Mouse (Mus musculus) CD4-positive helper T cell, adult 2 months (primary cell): ENCODE measurements around the gene Hbb-bh1.
"Not testable (repeated sequence)": the region's sequence is repeated elsewhere in the genome, so short reads cannot be mapped to it uniquely, and the experiment has no call there.

Experiments
- DNase-seq: peaks from one replicate; pipeline ENCODE4 v3.0.0-alpha.2; 2012; ENCODE audit warnings: low read depth, missing footprints, low spot score

The Hbb-bh1 gene

DNA sequence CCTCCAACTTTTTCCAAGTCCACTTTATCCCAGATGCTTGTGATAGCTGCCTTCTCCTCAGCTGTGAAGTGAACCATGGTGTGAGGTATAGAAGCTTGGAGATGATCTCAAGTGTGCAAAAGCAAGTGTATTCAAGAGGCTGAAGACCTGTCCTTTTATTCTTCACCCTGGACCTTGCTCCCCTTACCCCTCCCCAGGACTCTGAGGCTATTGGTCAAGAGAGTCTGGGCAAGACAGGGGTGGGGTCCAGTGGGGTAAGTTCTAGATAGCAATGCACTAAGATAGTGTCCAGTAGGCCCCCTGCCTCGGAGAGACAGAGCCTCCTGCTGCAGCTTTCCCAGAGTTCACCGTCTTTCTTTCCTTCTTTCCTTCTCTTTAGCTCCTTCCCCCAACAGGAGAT lies at the start of gene Hbb-bh1:
Hbb-bh1 (minus strand) TSS at position 131 of the 400 bp plus-strand sequence.
- DNase-seq = no peak

DNA sequence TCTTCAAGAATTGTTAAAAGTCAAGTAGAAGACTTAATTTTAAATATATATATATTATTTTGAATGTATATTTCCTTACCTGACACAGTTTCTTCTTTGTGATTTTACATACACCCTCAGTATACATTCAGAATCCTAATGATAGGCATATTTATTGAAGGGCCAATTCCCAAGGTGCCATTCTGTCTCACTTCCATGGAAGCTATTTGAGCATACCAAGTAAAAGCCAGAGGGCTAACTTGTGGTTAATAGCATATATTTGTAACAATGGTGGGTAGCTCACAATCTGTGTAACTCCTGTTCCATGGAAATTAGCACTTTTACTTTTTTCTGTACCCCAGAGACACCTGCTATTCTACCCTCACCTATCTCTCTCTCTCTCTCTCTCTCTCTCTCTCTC lies 43.2 kb upstream of the Hbb-bh1 start, which contains the start of gene Olfr66:
Olfr66 (minus strand) TSS at position 101 of the 400 bp plus-strand sequence.
- no peak for DNase-seq

DNA sequence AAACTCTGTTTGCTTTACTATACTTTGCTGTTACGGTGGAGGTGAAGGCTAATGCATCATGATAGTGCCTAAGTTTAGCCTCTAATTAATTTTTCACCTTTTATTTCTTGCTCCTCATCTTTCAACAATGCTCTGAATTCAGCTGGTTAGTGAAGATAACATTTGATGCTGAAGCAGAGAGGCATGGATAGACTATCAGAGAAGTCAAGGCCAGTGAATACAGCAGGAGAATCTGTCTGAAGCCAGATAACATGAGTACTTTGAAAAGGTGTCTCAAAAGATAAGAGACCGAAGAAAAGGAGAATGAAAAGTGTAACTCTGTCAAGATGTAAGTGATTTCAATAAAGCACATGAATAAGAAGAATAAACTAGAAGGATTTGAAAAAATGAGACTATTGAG lies 34.1 kb upstream of the Hbb-bh1 start:
- DNase-seq = no peak

DNA sequence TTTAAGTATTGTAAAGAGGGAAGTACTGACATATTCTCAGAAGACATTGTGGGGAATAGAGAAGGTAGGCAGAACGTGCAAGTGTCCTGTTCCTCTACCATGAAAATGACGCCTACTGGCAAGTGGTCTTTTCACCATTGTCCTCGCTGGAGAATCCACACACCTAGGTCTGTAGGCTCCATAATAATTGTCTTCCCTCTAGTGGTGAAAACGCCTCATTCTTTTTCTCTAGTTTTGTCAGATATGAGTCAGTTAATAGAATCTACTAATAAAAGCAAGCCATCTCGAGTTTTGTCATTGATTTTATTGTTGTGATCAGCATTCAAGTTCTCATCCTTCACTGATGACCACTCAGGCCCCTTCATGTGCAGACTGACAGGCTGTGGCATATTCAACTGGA lies 31.5 kb upstream of the Hbb-bh1 start:
- DNase-seq = no peak

DNA sequence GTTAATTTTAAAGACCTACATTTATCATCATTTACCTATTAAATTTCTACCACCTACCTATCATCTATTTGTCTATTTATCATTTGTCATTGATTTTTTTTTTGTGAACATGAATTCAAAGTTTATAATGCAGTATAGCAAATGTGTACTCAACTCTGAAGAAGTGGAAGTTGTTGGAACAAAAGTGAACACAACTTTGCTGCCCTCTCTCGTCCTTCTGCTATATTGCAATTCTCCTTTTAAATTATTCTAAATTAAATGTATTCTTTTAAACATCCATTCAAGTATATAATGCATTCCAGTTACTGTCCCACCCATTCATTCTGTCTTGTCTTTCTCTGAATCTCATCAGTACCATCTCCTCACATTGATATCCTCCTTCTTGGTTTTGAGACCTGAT lies 30.1 kb upstream of the Hbb-bh1 start:
- DNase-seq = no peak

DNA sequence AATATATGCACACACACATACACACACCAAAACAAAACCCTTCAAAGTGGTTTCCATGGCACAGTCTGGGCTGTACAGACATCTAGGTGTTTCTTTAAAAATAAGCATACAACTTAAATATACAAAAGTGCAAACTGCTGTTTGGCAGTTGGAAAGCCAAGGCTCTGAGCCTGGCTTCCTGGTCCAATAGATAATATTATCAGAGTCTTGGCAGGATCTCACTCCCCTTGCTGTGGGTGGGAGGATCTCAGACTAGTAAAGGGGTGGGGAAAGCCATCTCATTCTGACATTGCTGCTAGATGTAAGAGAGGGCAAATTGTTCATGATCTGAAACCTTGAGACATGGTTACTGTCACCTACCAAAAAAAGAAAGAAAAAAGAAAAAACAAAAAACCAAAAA lies 27.7 kb upstream of the Hbb-bh1 start:
- DNase-seq = no peak

DNA sequence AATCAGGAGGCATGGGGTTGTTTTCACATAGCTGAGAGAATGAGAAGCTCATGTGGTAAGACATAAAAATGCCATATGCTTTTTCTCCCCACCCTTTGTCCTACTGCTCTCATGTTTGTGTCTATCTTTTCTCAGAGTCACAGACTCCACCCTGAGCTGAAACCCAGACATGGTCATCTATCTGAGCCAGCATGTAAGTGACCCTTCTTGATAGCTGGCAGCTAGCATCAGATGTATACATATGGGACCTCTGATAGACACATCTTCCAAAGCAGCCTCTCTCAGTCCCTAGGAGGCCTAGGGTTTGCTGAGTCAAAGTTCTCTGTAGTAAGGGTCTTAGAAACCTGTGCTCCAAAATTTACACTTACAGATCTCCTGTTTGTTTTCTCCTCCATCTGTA lies 22.8 kb upstream of the Hbb-bh1 start:
- DNase-seq = no peak

DNA sequence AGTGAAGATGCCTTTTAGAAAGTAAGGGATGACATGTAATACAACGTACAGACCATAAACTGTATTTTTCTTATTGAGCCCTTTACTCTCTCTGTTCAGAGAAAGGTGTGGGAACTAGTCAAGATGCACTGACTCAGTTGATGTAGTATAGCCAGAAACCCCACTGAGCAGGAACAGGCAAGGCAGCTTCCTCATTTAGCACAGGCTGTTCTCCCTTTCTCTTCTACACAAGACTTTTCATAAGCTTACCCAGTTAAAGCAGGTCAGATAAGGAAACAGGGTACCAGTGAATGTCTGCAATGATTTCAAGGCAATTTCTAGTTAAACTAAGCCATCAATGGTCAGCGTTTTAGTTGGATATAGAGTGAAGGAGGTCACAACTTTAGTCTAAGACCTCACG lies 18.6 kb upstream of the Hbb-bh1 start:
- no peak for DNase-seq

DNA sequence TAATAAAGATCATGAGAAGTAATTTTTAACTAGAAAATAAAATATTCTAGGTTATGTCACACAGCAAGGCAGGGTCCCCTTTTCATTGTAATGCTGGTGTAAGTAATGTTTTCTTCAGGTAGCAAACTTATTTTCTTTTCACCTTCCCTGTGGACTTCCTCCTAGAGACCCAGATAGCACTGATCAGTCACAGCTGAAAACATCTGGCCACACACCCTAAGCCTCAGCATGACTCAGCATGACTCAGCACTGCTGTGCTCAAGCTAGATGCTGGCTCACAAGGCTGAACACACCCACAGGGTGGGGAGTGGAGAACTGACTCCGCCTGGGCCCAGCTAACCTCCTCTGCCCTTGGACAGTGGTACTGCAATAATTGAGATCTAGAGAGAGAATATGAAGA lies 17.9 kb upstream of the Hbb-bh1 start:
- DNase-seq = no peak

DNA sequence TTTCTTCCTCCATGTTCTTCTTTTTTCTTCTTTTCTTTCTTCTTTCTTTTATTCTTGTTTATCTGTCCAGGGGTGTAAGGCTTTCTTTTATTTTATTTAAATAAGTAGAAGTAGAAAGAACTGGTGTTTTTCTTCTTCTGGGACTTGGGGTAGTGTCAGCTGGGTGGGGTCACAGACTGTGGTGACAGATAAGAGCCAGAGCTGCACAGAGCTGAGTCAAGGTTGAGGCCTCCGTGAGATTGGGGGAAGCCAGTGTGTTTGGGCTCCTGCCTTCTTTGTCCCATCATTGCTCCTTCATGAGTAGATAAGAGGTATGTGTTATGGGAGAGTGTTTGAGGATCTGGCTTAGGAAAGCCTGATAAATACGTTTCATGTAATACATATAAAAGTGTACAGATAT lies 16.1 kb upstream of the Hbb-bh1 start:
- no peak for DNase-seq

DNA sequence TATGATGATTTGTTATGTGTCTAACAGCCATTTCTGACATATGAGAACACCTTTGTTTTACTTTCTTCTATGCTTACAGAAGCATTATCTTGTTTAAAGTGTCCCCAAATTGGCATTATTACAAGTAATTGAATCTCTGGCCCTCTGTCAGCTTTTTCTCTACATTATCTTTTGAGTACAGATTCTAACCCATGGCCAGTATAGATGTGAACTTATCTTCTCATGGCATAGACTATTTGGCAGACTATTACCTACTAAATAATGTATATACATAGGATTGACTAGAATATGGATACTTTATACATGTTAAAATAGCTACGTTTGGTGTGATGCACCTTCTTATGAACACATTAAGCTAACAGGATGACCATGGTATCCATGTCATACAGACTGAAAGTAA lies 11.7 kb upstream of the Hbb-bh1 start:
- DNase-seq = no peak

DNA sequence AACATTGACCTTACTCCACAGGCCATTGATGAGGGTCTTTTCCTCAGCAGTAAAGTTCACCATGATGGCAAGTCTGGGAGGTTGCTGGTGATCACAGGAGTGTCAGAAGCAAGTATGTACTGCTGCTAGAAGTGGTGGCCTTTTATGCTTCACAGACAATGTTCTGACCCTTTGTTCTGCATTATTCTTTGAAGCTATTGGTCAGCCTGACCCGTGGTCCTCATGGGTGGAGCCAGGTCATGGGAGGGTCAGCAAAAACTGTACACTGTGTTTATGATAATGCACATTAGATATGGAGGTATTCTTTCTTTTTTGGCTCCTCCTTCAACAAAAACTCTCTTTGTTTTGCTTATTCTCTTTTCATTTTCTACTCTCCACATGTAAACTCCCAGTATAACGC lies 10.1 kb upstream of the Hbb-bh1 start, which contains the start of gene Hbb-y:
Hbb-y (minus strand) TSS at position 127 of the 400 bp plus-strand sequence.
- no peak for DNase-seq

DNA sequence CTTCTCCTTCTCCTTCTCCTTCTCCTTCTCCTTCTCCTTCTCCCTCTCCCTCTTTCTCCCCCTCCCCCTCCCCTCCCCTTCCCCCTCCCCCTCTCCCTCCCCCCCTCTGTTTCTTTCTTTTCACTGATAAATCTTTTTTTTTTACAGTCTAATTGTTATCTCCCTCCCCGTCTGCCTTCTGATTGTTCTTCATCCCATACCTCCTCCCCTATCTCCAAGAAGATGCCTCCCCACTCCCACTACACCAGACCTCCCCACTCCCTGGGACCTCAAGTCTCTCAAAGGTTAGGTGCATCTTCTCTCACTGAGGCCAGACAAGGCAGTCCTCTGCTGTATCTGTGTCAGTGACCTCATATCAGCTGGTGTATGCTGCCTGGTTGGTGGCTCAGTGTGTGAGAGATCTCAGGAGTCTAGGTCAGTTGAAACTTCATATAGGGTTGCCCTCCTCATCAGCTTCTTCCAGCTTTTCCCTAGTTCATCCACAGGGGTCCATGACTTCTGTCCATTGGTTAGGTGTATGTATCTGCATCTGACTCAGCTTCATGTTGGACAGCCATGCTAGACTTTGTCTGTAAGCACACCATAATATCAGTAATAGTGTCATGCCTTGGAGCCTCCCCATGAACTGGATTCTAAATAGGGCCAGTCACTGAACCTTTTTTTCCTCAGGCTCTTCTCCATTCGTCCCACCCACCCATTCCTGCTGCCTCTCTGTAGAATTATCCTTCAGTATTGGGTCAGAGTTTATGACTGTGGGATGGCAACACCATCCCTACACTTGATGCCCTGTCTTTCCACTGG lies 1.8 kb upstream of the Hbb-bh1 start:
- no peak for DNase-seq

DNA sequence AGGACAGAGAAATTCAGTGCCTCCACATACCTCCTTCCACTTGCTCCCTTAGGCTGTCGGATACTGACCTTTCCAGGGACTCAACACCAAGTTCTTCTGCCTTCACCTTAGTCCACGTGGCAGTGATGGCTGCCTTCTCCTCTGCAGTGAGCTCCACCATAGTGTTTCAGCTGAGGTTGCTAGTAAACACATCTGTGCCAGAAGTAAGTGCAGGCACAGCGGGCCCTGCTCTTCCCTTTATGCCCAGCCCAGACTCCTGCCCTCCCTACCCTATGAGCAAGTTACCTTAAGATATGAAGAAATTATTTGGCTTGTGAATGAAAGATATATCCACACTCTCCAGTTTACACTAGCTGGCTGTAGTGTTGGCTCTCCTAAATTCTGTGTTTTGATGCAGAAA lies 2.7 kb downstream of the Hbb-bh1 start, which contains the start of gene Hbb-bh2:
Hbb-bh2 (minus strand) TSS at position 253 of the 400 bp plus-strand sequence.
- DNase-seq = no peak

DNA sequence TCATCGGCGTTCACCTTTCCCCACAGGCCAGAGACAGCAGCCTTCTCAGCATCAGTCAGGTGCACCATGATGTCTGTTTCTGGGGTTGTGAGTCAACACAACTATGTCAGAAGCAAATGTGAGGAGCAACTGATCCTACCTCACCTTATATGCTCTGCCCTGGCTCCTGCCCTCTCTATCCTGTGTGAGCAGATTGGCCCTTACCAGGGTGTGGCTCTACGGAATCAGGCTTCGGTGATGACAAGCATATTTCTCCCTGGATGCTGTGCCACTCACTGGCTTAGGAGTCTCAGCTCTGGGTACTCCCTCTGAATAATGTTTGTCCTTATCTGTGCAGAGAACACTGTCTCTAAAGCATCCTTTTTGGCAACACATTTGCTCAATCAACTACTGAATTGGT lies 15.2 kb downstream of the Hbb-bh1 start, which contains the start of gene Hbb-bs:
Hbb-bs (minus strand) TSS at position 289 of the 400 bp plus-strand sequence.
- DNase-seq = no peak

DNA sequence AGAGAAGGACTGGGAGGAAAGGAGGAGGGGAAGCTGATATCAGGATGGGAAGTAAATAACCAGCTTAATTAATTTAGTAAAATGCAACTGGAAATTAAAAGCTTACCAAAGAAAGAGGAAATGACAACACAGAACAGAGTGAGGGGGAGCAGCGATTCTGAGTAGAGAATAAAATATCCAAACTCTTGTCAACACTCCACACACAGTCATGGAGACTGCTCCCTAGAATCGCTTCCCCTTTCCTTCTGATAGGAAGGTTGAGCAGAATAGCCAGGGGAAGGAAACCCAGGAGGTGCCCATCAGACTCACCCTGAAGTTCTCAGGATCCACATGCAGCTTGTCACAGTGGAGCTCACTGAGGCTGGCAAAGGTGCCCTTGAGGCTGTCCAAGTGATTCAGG lies 15.8 kb downstream of the Hbb-bh1 start:
- DNase-seq = not testable (repeated sequence)

DNA sequence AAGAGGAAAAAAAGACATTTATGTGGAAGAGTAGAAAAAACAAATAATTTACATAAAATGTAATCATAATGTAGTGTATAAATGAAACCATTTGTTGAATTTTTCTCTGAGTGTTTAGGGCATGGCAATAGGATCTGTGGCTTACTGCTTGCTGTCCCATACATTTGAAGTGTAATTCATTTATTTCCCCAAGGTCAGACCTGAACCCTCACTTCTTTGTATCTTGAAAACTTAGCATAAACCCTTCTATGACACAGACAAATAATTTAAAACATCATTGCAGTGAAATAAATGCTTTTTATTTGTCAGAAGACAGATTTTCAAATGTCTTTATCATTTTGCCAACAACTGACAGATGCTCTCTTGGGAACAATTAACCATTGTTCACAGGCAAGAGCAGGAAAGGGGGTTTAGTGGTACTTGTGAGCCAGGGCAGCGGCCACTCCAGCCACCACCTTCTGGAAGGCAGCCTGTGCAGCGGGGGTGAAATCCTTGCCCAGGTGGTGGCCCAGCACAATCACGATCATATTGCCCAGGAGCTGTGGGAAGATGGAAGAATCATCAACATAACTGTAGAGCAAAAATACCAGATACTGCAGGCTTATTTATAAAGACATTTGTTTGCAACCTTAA lies 16.6 kb downstream of the Hbb-bh1 start:
- no peak for DNase-seq

DNA sequence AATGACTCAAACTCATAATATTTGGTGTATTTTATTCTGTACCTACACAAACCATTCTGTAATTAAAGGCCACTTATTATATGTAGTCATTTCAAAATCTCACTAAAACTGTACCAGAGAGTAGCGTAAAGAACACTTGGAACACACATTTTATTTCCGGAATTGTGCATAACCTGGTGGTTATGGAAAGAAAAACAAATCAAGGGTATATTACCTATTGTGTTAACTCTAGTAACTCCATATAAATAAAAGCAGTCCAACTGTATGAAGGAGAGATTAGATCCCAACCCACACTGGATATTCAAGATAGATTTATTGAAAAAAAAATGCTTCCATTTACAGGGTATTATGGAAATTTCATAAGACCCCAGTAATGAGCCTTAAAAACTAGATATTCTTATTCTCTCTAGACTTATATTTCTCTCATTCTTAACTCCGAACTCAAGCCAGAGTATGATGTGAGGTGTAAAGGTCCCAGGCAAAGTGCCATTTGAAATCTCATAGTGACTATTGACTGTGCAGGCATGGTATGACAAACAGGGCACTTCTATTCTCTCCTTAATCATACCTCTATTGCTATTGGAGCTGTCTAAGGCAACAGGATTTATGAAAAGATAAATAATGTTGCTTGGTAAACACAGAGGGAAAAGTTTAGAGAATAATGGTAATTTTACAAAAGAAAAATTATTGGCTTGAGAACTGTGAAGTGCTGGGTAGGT lies 17.3 kb downstream of the Hbb-bh1 start:
- no peak for DNase-seq

DNA sequence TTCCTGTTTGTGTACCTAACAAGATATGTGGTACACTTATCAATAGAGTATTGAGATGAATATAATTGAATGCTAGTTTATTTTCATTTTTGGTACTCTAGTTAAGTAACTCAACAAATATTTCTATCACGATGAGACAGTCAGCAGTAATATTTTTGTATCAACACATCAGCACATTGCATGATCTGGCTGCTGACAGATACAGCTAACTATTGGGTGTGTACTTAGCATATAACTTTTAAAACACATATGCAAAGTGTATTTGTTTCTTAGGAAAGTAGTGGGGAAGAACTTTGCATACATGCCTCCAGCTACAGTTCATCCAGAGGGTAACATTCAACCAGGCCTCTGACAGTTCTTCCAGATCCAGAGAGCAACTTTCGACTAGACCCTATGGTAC lies 18.4 kb downstream of the Hbb-bh1 start:
- no peak for DNase-seq

DNA sequence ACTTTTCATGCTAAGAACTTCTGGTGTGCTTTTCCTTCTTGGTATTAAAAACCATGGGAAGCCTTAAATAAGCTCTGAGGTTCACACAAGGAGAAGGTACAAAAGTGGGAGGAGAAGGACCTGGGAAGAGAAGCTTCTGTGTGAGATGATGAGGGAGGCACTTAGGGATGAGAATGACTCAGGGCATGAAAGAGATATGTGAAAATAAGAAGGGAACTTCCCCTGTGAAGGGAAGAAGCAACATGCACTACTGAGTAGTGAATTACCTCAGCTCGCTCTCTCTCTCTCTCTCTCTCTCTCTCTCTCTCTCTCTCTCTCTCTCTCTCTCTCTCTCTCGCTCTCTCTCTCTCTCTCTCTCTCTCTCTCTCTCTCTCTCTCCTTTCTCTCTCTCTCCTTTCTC lies 27.9 kb downstream of the Hbb-bh1 start:
- DNase-seq = not testable (repeated sequence)

DNA sequence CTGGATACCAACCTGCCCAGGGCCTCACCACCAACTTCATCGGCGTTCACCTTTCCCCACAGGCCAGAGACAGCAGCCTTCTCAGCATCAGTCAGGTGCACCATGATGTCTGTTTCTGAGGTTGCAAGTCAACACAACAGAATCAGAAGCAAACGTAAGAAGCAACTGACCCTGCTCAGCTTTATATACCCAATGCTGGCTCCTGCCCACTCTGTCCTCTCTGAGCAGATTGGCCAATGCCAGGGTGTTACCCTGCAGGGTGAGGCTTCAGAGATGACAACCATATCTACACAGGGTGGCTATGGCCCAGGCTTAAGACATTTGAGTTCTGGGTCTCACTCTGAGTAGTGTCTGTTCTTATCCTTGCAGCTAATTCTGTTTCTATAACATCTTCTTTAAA lies 29.2 kb downstream of the Hbb-bh1 start, which contains the start of gene Hbb-bt:
Hbb-bt (minus strand) TSS at position 231 of the 400 bp plus-strand sequence.
- DNase-seq = no peak

DNA sequence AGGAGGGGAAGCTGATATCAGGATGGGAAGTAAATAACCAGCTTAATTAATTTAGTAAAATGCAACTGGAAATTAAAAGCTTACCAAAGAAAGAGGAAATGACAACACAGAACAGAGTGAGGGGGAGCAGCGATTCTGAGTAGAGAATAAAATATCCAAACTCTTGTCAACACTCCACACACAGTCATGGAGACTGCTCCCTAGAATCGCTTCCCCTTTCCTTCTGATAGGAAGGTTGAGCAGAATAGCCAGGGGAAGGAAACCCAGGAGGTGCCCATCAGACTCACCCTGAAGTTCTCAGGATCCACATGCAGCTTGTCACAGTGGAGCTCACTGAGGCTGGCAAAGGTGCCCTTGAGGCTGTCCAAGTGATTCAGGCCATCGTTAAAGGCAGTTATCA lies 29.8 kb downstream of the Hbb-bh1 start:
- not testable (repeated sequence) for DNase-seq
